Mouse (Mus musculus): ENCODE measurements around the gene Bcl2l12. TPM values are rescaled to one million over a fixed set of nuclear protein-coding genes. Genes with fewer than 3 reads are reported as not detected.

Gene Bcl2l12
- 32.2 and 33.3 TPM in 2 replicates for polyA plus RNA-seq (2015; fragmentation: Nextera tagmentation; extraction: Ambion mirVana)

DNA sequence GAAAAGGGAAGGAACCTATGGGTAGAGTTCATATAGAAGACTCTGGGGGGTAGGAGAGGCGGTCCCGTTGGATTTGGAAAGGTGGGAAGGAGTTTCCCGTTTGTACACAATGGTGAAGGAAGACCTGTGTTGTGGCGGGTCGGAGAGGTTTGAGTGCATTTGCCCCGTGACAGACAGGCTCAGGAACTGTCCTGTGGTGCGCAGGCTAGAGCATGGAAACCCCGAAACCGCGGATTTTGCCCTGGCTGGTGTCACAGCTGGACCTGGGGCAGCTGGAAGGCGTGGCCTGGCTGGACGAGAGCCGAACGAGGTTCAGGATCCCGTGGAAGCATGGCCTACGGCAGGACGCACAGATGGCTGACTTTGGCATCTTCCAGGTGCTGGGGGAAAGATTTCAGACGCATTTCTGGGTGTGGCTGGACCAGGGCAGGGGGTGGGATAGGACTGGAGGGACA is at the start of gene Bcl2l12:
TSS of gene Bcl2l12 (minus strand) at position 212 of the 455 bp plus-strand sequence.
- WGBS = 3% methylated on average over 18 of the region's 18 CpGs
- ATAC-seq (replicated peaks; ENCODE audit: extremely low read depth, insufficient read depth, low FRiP score) = no peak

DNA sequence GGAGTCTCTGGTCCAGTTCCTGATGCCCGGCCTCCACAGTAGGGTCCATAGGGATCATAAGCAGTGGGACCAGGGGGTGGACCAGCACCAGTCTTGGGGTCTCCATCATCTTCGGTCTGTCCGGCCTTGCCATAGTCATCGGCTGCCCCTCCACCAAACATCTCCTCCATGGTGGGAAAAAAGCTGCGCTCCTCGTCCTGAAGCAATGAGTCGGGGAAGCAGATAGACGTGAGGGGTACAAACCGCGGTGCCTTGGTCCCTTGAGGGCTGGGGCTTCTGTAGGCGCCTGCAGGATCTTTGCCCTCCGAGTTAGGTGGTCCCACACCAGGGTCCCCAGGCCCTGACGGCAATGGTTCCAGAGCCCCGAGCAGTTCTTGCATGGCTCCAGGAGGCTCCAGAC is 49.0 kb upstream of the Bcl2l12 start:
- Histone ChIP-seq H3K9ac (ENCODE audit: low read length) (no peak overlapping the region), H3K36me3 (ENCODE audit: control insufficient read depth, insufficient read depth) (peaks cover 74% of the 10 kb centered on the region), H3K27ac (ENCODE audit: low read length) (no peak overlapping the region), H3K27me3 (ENCODE audit: control insufficient read depth, insufficient read depth, low read length) (no peaks in the 10 kb centered on the region), H3K4me3 (ENCODE audit: low read length) (no peak overlapping the region), H3K4me1 (ENCODE audit: control insufficient read depth, insufficient read depth, low read length) (peaks cover 14% of the 10 kb centered on the region), H3K4me2 (ENCODE audit: low read depth, low read length) (no peak overlapping the region), H3K9me3 (replicated peaks; ENCODE audit: control insufficient read depth, low read length) (no peaks in the 10 kb centered on the region)
- no peak for ATAC-seq (replicated peaks; ENCODE audit: extremely low read depth, insufficient read depth, low FRiP score)
- WGBS = 96% methylated on average over 14 of the region's 14 CpGs

More for the DNA sequence above, at the start of gene Bcl2l12:
- H3K27ac ChIP-seq (ENCODE audit: low read length) = peak within 1 kb of the TSS; percentile 93
- peak within 1 kb of the TSS; percentile 87 for H3K9ac ChIP-seq (ENCODE audit: low read length)
- no peaks in the 10 kb centered on the region for H3K9me3 ChIP-seq (replicated peaks; ENCODE audit: control insufficient read depth, low read length)
- H3K4me3 ChIP-seq (ENCODE audit: low read length) = peak within 1 kb of the TSS; percentile 75
- no peaks in the 10 kb centered on the region for H3K27me3 ChIP-seq (ENCODE audit: control insufficient read depth, insufficient read depth, low read length)
- H3K4me1 ChIP-seq (ENCODE audit: control insufficient read depth, insufficient read depth, low read length) = peaks cover 36% of the 10 kb centered on the region
- peak within 1 kb of the TSS; percentile 94 for H3K4me2 ChIP-seq (ENCODE audit: low read depth, low read length)
- H3K36me3 ChIP-seq (ENCODE audit: control insufficient read depth, insufficient read depth) = peaks cover 52% of the 10 kb centered on the region

DNA sequence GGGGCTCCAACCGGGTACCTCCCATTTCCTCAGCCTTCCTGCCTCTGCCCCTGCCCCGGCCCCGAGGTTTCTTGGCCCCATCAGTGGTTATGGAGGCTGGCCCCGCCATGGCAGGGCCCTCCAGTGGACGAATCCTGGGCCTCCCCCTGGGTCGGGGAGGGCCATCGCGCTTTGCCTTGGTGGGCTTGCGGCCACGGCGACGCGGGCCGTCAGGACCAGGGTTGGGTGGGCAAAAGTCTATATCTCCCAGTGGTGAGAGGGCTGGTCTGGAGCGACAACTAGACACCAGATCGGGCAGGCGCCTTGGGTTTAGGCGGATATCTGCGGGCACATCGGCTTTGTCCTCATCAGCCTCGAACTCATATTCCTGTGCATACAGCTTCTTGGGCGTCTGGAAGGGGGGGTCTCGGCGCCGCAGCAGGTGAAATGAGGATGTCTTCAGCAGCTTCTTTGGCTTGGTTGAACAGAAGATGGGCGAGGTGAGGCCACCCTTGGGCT is 48.4 kb upstream of the Bcl2l12 start:
- Histone ChIP-seq H3K27ac (ENCODE audit: low read length) (no peak overlapping the region), H3K9me3 (replicated peaks; ENCODE audit: control insufficient read depth, low read length) (no peaks in the 10 kb centered on the region), H3K27me3 (ENCODE audit: control insufficient read depth, insufficient read depth, low read length) (no peaks in the 10 kb centered on the region), H3K36me3 (ENCODE audit: control insufficient read depth, insufficient read depth) (peaks cover 80% of the 10 kb centered on the region), H3K4me2 (ENCODE audit: low read depth, low read length) (no peak overlapping the region), H3K4me3 (ENCODE audit: low read length) (no peak overlapping the region), H3K4me1 (ENCODE audit: control insufficient read depth, insufficient read depth, low read length) (peaks cover 13% of the 10 kb centered on the region), H3K9ac (ENCODE audit: low read length) (no peak overlapping the region)
- 95% methylated on average over 26 of the region's 26 CpGs for WGBS
- ATAC-seq (replicated peaks; ENCODE audit: extremely low read depth, insufficient read depth, low FRiP score) = no peak

DNA sequence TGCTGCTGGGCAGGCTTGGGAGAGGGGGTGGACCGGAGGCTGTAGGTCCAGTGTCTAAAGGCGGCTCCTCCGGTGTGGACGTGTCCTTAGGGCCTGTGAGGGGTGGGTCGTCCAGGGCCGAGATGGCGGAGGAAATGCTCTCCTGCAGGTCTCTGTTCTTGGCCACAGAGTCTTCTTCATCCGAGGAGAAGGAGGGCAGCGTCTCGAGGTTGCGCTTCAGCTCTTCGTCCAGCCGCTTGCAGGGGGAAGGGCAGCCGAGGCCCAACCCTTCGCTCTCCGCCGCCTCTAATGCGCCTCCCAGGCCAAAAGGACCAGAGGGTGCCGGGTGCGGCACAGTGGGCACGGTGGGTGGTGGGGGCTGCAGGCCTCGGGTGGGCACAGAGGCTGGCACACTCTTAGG is 47.2 kb upstream of the Bcl2l12 start:
- Histone ChIP-seq H3K9ac (ENCODE audit: low read length) (no peak overlapping the region), H3K4me3 (ENCODE audit: low read length) (no peak overlapping the region), H3K9me3 (replicated peaks; ENCODE audit: control insufficient read depth, low read length) (no peaks in the 10 kb centered on the region), H3K36me3 (ENCODE audit: control insufficient read depth, insufficient read depth) (peaks cover 90% of the 10 kb centered on the region), H3K4me2 (ENCODE audit: low read depth, low read length) (no peak overlapping the region), H3K4me1 (ENCODE audit: control insufficient read depth, insufficient read depth, low read length) (peaks cover 2% of the 10 kb centered on the region; the same call in 1 of the 2 replicates), H3K27ac (ENCODE audit: low read length) (no peak overlapping the region), H3K27me3 (ENCODE audit: control insufficient read depth, insufficient read depth, low read length) (no peaks in the 10 kb centered on the region)
- no peak for ATAC-seq (replicated peaks; ENCODE audit: extremely low read depth, insufficient read depth, low FRiP score)
- WGBS = 92% methylated on average over 22 of the region's 22 CpGs

DNA sequence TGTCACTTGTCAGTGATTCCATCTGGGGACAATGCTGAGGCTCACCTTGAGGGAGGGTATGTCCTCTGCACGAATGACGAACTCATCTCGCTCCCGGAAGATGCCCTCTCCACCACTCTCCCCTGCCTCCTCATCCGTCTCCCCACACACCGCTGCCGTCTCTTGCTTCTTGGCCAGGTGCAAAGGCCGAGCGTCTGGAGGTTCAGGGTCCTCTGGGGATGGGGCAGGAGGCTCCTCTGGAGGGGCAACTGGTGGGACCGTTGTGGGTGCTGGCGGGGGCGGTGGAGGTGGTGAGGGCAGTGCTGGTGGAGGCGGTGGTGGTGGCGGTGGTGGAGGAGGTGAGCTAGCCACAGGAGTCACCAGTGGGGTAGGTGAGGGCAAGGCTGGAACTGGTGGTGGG is 44.8 kb upstream of the Bcl2l12 start:
- 94% methylated on average over 14 of the region's 14 CpGs for WGBS
- no peak overlapping the region for H3K4me3 ChIP-seq (ENCODE audit: low read length)
- no peak overlapping the region for H3K4me2 ChIP-seq (ENCODE audit: low read depth, low read length)
- H3K27me3 ChIP-seq (ENCODE audit: control insufficient read depth, insufficient read depth, low read length) = no peaks in the 10 kb centered on the region
- H3K27ac ChIP-seq (ENCODE audit: low read length) = no peak overlapping the region
- H3K36me3 ChIP-seq (ENCODE audit: control insufficient read depth, insufficient read depth) = peaks cover 86% of the 10 kb centered on the region
- no peaks in the 10 kb centered on the region for H3K9me3 ChIP-seq (replicated peaks; ENCODE audit: control insufficient read depth, low read length)
- no peak overlapping the region for H3K9ac ChIP-seq (ENCODE audit: low read length)
- no peaks in the 10 kb centered on the region for H3K4me1 ChIP-seq (ENCODE audit: control insufficient read depth, insufficient read depth, low read length)
- no peak for ATAC-seq (replicated peaks; ENCODE audit: extremely low read depth, insufficient read depth, low FRiP score)

DNA sequence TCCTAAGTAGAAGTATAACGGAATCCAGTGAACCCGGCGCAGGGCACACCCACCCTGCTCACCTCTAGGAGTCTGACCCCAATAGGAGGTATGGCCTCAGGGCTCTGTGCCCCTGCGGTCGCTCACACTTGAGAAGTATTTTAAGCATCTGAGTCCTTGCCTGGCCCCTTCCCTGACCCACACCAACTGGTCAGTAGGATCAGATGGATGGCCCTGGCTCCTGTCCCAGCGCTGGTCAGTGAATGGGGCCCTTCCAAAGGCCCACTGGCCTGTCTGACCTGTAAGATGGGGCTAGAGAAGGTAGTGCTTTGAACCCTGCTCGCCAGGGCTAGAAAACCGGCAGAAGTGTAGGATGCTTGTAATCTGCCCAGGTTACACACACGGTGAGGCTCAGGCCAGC is 42.3 kb upstream of the Bcl2l12 start:
- WGBS = 90% methylated on average over 9 of the region's 9 CpGs

DNA sequence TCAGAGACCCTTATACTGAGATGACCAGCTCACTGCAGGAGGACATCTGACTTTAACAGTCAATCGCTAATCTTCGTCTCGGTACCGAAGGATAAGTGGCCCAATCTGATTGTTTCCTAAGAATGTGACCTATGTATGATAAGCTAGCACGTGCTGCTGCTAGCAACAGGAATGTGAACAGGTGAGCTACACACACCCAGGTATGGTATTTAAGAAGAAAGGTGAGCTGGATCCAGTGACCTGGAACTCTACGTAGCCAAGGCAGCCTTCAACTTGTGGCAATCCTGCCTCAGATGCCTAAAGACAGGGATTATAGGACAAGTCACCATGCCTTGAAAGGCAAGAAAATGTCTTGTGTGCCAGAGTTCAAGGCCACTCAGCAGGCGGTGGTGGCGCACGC is 39.9 kb upstream of the Bcl2l12 start:
- Histone ChIP-seq H3K9ac (ENCODE audit: low read length) (no peak overlapping the region), H3K36me3 (ENCODE audit: control insufficient read depth, insufficient read depth) (peaks cover 75% of the 10 kb centered on the region), H3K4me1 (ENCODE audit: control insufficient read depth, insufficient read depth, low read length) (no peaks in the 10 kb centered on the region), H3K9me3 (replicated peaks; ENCODE audit: control insufficient read depth, low read length) (no peaks in the 10 kb centered on the region), H3K4me2 (ENCODE audit: low read depth, low read length) (no peak overlapping the region), H3K4me3 (ENCODE audit: low read length) (no peak overlapping the region), H3K27ac (ENCODE audit: low read length) (no peak overlapping the region), H3K27me3 (ENCODE audit: control insufficient read depth, insufficient read depth, low read length) (no peaks in the 10 kb centered on the region)
- 94% methylated on average over 9 of the region's 9 CpGs for WGBS
- no peak; the same call in 1 of the 2 replicates for ATAC-seq (replicated peaks; ENCODE audit: extremely low read depth, insufficient read depth, low FRiP score)

More for the DNA sequence above, 42.3 kb upstream of the Bcl2l12 start:
- no peaks in the 10 kb centered on the region for H3K27me3 ChIP-seq (ENCODE audit: control insufficient read depth, insufficient read depth, low read length)
- H3K9me3 ChIP-seq (replicated peaks; ENCODE audit: control insufficient read depth, low read length) = no peaks in the 10 kb centered on the region
- peaks cover 75% of the 10 kb centered on the region for H3K36me3 ChIP-seq (ENCODE audit: control insufficient read depth, insufficient read depth)
- H3K9ac ChIP-seq (ENCODE audit: low read length) = no peak overlapping the region
- ATAC-seq (replicated peaks; ENCODE audit: extremely low read depth, insufficient read depth, low FRiP score) = no peak
- no peak overlapping the region for H3K27ac ChIP-seq (ENCODE audit: low read length)
- no peak overlapping the region for H3K4me3 ChIP-seq (ENCODE audit: low read length)
- no peak overlapping the region for H3K4me2 ChIP-seq (ENCODE audit: low read depth, low read length)
- H3K4me1 ChIP-seq (ENCODE audit: control insufficient read depth, insufficient read depth, low read length) = no peaks in the 10 kb centered on the region

DNA sequence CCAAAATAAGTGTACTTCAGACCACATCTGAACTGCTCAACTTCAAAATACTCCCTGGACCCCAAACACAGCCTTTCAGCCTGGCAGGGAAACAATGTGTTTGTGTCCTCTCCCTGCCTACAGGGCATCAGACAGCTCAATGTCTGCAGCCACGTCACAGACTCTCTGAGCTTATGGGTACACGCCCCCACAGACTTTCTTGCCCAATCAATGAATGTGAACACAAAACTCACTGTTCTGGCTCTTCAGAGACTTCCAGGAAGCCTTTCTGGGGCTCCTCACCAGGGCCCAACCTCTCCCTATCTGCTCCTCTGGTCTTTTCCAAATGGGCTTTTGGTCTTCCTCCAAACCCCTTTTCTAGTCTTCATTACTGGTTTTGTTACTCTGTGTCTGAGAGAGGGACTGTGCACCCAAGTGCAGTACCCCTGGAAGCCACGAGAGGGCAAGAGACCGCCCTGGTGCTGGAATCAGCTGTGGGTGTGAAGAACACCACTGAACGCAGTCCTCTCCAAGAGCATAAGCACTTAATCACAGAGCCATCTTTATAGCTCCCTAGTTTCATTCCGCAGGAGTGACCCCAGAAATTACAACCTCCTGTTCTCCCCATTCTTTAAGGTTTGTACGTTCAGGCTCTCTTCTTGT is 39.3 kb upstream of the Bcl2l12 start:
- H3K4me3 ChIP-seq (ENCODE audit: low read length) = no peak overlapping the region
- H3K9ac ChIP-seq (ENCODE audit: low read length) = no peak overlapping the region
- H3K9me3 ChIP-seq (replicated peaks; ENCODE audit: control insufficient read depth, low read length) = no peaks in the 10 kb centered on the region
- WGBS = 71% methylated on average over 7 of the region's 7 CpGs
- H3K27ac ChIP-seq (ENCODE audit: low read length) = no peak overlapping the region
- no peak overlapping the region for H3K4me2 ChIP-seq (ENCODE audit: low read depth, low read length)
- H3K36me3 ChIP-seq (ENCODE audit: control insufficient read depth, insufficient read depth) = peaks cover 74% of the 10 kb centered on the region
- H3K4me1 ChIP-seq (ENCODE audit: control insufficient read depth, insufficient read depth, low read length) = no peaks in the 10 kb centered on the region
- no peaks in the 10 kb centered on the region for H3K27me3 ChIP-seq (ENCODE audit: control insufficient read depth, insufficient read depth, low read length)
- ATAC-seq (replicated peaks; ENCODE audit: extremely low read depth, insufficient read depth, low FRiP score) = 0 out of 2 replicates have a peak, but pooled peaks have one; percentile 38

DNA sequence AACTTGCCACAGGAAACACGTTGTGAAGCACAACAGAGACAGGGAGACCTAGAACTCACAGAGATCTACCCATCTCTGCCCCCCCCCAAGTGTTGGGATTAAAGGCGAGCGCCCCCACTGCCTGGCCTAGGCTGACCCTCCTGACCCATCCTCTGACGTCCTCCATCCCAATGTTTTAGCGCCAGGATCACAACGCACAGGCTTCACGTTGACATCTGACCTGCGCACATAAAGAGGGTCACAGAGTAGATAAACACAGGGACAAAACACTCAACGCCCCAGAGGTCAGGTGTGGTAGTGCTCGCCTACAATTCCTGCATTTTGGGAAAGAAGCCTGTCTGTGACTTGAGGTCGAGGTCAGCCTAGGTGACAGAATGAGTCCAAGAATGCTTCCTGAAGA is 38.2 kb upstream of the Bcl2l12 start:
- Histone ChIP-seq H3K27me3 (ENCODE audit: control insufficient read depth, insufficient read depth, low read length) (no peaks in the 10 kb centered on the region), H3K4me2 (ENCODE audit: low read depth, low read length) (no peak overlapping the region), H3K36me3 (ENCODE audit: control insufficient read depth, insufficient read depth) (peaks cover 70% of the 10 kb centered on the region), H3K9ac (ENCODE audit: low read length) (no peak overlapping the region), H3K27ac (ENCODE audit: low read length) (no peak overlapping the region), H3K4me3 (ENCODE audit: low read length) (no peak overlapping the region), H3K4me1 (ENCODE audit: control insufficient read depth, insufficient read depth, low read length) (no peaks in the 10 kb centered on the region), H3K9me3 (replicated peaks; ENCODE audit: control insufficient read depth, low read length) (no peaks in the 10 kb centered on the region)
- WGBS = 89% methylated on average over 11 of the region's 11 CpGs
- no peak for ATAC-seq (replicated peaks; ENCODE audit: extremely low read depth, insufficient read depth, low FRiP score)

Data from heart, embryonic 16.5 days (tissue).